10 mouse cellular contexts compared by ENCODE assay signal in the genomic region with DNA sequence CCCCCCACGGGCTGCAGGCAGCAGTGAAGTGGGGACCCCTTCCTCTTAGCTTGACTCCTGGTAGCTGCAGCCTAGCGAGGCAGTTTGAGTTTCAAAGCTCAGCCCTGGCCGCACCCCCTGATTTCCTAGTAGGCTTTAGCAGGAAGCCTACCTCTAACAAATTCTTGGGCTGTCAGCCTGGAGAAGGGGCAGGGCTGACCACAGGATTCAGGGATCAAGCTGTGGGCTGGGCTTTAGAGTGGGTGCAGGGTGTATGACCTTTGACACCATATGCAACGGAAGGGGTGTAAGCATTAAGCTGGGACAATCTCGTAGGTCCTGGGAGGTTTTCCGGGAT. TPM values are rescaled to one million over a fixed set of nuclear protein-coding genes. Genes with fewer than 3 reads are reported as not detected.
A peak's percentile ranks its signal among the peaks of the same experiment; 100 is the strongest.
DNase-seq lines count a peak whose midpoint lies in the region; ATAC-seq and TF ChIP-seq lines count a peak whose summit lies in the region.
"Had no signal": no experiment of that assay in that cellular context is flagged by ENCODE, and none has a peak within 500 bp of the region (broad histone marks: within the 10 kb centered on the region; RNA-seq: fewer than 3 reads in every experiment).

No protein-coding gene starts in this region.

- H3K4me1 ChIP-seq in liver, postnatal 0 days (ENCODE audit: insufficient read depth), result no peaks in the 10 kb centered on the region
- peaks cover 67% of the 10 kb centered on the region for H3K4me1 ChIP-seq in limb, embryonic 12.5 days (replicated peaks)
- peaks cover 36% of the 10 kb centered on the region for H3K4me1 ChIP-seq in stomach, embryonic 16.5 days (ENCODE audit: control insufficient read depth, insufficient read depth, low read length)
- H3K4me1 ChIP-seq: forebrain, embryonic 13.5 days had no signal

- peak overlapping the region; percentile 71 for H3K4me3 ChIP-seq in gastrocnemius, adult 2 months
- H3K4me3 ChIP-seq in liver, postnatal 0 days (ENCODE audit: low read depth, low read length), result no peak overlapping the region
- no peak overlapping the region for H3K4me3 ChIP-seq in limb, embryonic 12.5 days (replicated peaks)
- H3K4me3 ChIP-seq in stomach, embryonic 16.5 days (replicated peaks; ENCODE audit: low read length), result peak overlapping the region; percentile 23
- H3K4me3 ChIP-seq: forebrain, embryonic 13.5 days; neural tube, embryonic 13.5 days had no signal

- no peaks in the 10 kb centered on the region for H3K9me3 ChIP-seq in liver, postnatal 0 days (ENCODE audit: low read length)
- H3K9me3 ChIP-seq in limb, embryonic 12.5 days, result no peaks in the 10 kb centered on the region
- no peaks in the 10 kb centered on the region for H3K9me3 ChIP-seq in stomach, embryonic 16.5 days (replicated peaks; ENCODE audit: control insufficient read depth, low read length)
- H3K9me3 ChIP-seq: forebrain, embryonic 13.5 days; neural tube, embryonic 13.5 days had no signal

- TF ChIP-seq CTCF in gastrocnemius, adult 2 months (IDR thresholded peaks at IDR 0.05), result no peak
- TF ChIP-seq CTCF in liver, postnatal 0 days (IDR thresholded peaks at IDR 0.05; ENCODE audit: low read depth), result no peak

- H3K36me3 ChIP-seq in liver, postnatal 0 days (replicated peaks; ENCODE audit: insufficient read depth, low read length), result no peaks in the 10 kb centered on the region
- H3K36me3 ChIP-seq in limb, embryonic 12.5 days, result no peaks in the 10 kb centered on the region
- H3K36me3 ChIP-seq in stomach, embryonic 16.5 days (ENCODE audit: control insufficient read depth, insufficient read depth, low read length), result no peaks in the 10 kb centered on the region
- H3K36me3 ChIP-seq: neural tube, embryonic 13.5 days had no signal

- no peak for DNase-seq in gastrocnemius, adult 2 months
- no peak for DNase-seq in gastrocnemius, adult 18-20 months (ENCODE audit: low spot score)
- DNase-seq in liver, postnatal 0 days, result no peak
- DNase-seq in liver, result no peak
- no peak for DNase-seq in spleen, postnatal 10 days (ENCODE audit: low spot score in 2 of 2)
- DNase-seq in frontal cortex, postnatal 25 days (ENCODE audit: low spot score in 2 of 2), result no peak

- 50% methylated on average over 6 of the region's 6 CpGs for WGBS in liver, postnatal 0 days (ENCODE audit: insufficient replicate concordance)
- WGBS in limb, embryonic 12.5 days, result 71% methylated on average over 6 of the region's 6 CpGs
- WGBS in stomach, embryonic 16.5 days, result 49% methylated on average over 6 of the region's 6 CpGs

- TF ChIP-seq EP300 in liver, postnatal 0 days (IDR thresholded peaks at IDR 0.05; ENCODE audit: low read depth), result no peak

- no peak for ATAC-seq in liver, postnatal 0 days
- no peak for ATAC-seq in limb, embryonic 12.5 days (ENCODE audit: insufficient number of reproducible peaks, insufficient read depth, low FRiP score, low TSS enrichment, low read depth)
- peak; percentile 23; the same call in 1 of the 2 replicates for ATAC-seq in stomach, embryonic 16.5 days (ENCODE audit: insufficient read depth, low FRiP score)
- ATAC-seq: forebrain, embryonic 13.5 days had no signal

- no peaks in the 10 kb centered on the region for H3K27me3 ChIP-seq in liver, postnatal 0 days (ENCODE audit: insufficient read depth, low read length)
- no peaks in the 10 kb centered on the region for H3K27me3 ChIP-seq in limb, embryonic 12.5 days
- H3K27me3 ChIP-seq in stomach, embryonic 16.5 days (ENCODE audit: control insufficient read depth, insufficient read depth, low read length), result no peaks in the 10 kb centered on the region
- H3K27me3 ChIP-seq: forebrain, embryonic 13.5 days; neural tube, embryonic 13.5 days had no signal

- H3K4me2 ChIP-seq in liver, postnatal 0 days (ENCODE audit: low read depth, low read length), result 0 out of 2 replicates have a peak overlapping the region, but pooled peaks have one; percentile 13
- H3K4me2 ChIP-seq in limb, embryonic 12.5 days, result no peak overlapping the region
- H3K4me2 ChIP-seq in stomach, embryonic 16.5 days (ENCODE audit: low read depth, low read length), result peak overlapping the region; percentile 44
- H3K4me2 ChIP-seq: forebrain, embryonic 13.5 days; neural tube, embryonic 13.5 days had no signal

- intact Hi-C loops in gastrocnemius, adult 2 months (cut with DNase I), result no loop called here

- peak overlapping the region; percentile 98 for H3K27ac ChIP-seq in gastrocnemius, adult 2 months
- H3K27ac ChIP-seq in liver, postnatal 0 days (ENCODE audit: low read depth), result no peak overlapping the region
- H3K27ac ChIP-seq in limb, embryonic 12.5 days, result 0 out of 2 replicates have a peak overlapping the region, but pooled peaks have one; percentile 84
- peak overlapping the region; percentile 90 for H3K27ac ChIP-seq in stomach, embryonic 16.5 days (ENCODE audit: low read length)
- H3K27ac ChIP-seq: forebrain, embryonic 13.5 days; neural tube, embryonic 13.5 days had no signal

- H3K9ac ChIP-seq in liver, postnatal 0 days (replicated peaks), result no peak overlapping the region
- H3K9ac ChIP-seq in limb, embryonic 12.5 days (replicated peaks), result no peak overlapping the region
- peak overlapping the region; percentile 63 for H3K9ac ChIP-seq in stomach, embryonic 16.5 days (ENCODE audit: low read length)
- H3K9ac ChIP-seq: forebrain, embryonic 13.5 days; neural tube, embryonic 13.5 days had no signal

RNA-seq across cellular contexts. Expression of a gene that starts 0.6 kb away (rescaled TPM):
- 100 to 1,000 TPM in 1 of 2 experiments, 10 to 100 TPM in 1; 93.4 to 111 TPM for total RNA-seq in gastrocnemius, adult 2 months (2021)
- total RNA-seq in gastrocnemius, adult 18-20 months (2021), result 10 to 100 TPM; 99.0 to 99.1 TPM
- 4.6 and 4.8 TPM in 2 replicates for polyA plus RNA-seq in liver, postnatal 0 days (2015; fragmentation: Nextera tagmentation; extraction: Ambion mirVana)
- polyA plus RNA-seq in limb, embryonic 12.5 days (2016; fragmentation: Nextera tagmentation; extraction: Ambion mirVana), result 41.4 and 43.8 TPM in 2 replicates
- 82.3 and 111 TPM in 2 replicates for polyA plus RNA-seq in stomach, embryonic 16.5 days (2015; fragmentation: Nextera tagmentation; extraction: Ambion mirVana)

RNA-seq across cellular contexts. Expression of a gene that starts 37.2 kb away (rescaled TPM):
- under 1 TPM; 0.10 to 0.25 TPM for total RNA-seq in gastrocnemius, adult 2 months (2021)
- under 1 TPM; 0.11 to 0.21 TPM for total RNA-seq in gastrocnemius, adult 18-20 months (2021)
- polyA plus RNA-seq in liver, postnatal 0 days (2015; fragmentation: Nextera tagmentation; extraction: Ambion mirVana), result 0.09 and 0.23 TPM in 2 replicates
- 2.9 and 4.6 TPM in 2 replicates for polyA plus RNA-seq in limb, embryonic 12.5 days (2016; fragmentation: Nextera tagmentation; extraction: Ambion mirVana)
- 6.8 and 8.5 TPM in 2 replicates for polyA plus RNA-seq in stomach, embryonic 16.5 days (2015; fragmentation: Nextera tagmentation; extraction: Ambion mirVana)

Comparison
In these comparisons a context has a peak if more than half of its experiments do, and no peak if none do; other contexts are left out.
1. H3K4me3 ChIP-seq: peak in gastrocnemius, adult 2 months (single experiment) and stomach, embryonic 16.5 days (single experiment); none in liver, postnatal 0 days (single experiment) and limb, embryonic 12.5 days (single experiment).